Mouse (Mus musculus): ENCODE data around the gene 6030408B16Rik. TPM values are rescaled to one million over a fixed set of nuclear protein-coding genes. Genes with fewer than 3 reads are reported as not detected.

6030408B16Rik gene
- 0.07 and 0.27 TPM in 2 replicates for polyA plus RNA-seq (2016; fragmentation: Nextera tagmentation; extraction: Ambion mirVana)

DNA sequence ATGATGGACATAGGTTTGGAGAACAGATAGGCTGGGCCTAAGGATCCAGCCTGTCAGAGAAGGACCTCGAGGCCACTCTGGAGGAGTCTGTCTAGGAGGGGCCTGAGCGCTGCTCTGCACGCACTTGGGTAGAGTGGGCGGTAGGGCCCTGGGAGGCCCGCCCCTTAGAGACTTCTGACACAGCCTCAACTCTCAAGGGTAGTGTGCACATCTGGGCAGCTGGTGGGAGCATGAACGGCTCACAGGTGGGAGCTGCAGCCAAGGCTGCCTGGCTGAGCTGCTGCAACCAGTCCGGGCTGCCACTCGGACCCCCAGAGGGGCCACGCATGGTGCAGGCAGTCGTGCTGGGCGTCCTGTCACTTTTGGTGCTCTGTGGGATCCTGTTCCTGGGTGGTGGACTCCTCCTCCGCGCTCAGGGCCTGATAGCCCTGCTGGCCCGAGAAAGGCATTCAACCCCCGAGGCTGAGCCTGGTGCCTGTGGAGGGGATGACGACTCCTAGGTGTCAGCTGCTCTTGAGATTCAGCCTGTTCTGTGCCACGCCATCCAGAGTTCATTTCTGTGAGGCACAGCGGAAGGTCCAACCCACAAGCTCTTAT, at the start of gene 6030408B16Rik:
TSS of gene 6030408B16Rik (plus strand) at position 188 of the 597 bp plus-strand sequence.
- peaks cover 40% of the 10 kb centered on the region for H3K36me3 ChIP-seq (replicated peaks)
- no peak for DNase-seq (ENCODE audit: extremely low spot score, low spot score)
- WGBS, result 62% methylated on average over 18 of the region's 18 CpGs
- H3K27ac ChIP-seq, result peak within 1 kb of the TSS; percentile 12; the same call in 1 of the 2 replicates
- H3K27me3 ChIP-seq (ENCODE audit: poor library complexity, severe bottlenecking), result no peaks in the 10 kb centered on the region
- peaks cover 9% of the 10 kb centered on the region for H3K4me1 ChIP-seq
- H3K4me3 ChIP-seq, result no peak within 1 kb of the TSS
- H3K9me3 ChIP-seq, result no peaks in the 10 kb centered on the region

DNA sequence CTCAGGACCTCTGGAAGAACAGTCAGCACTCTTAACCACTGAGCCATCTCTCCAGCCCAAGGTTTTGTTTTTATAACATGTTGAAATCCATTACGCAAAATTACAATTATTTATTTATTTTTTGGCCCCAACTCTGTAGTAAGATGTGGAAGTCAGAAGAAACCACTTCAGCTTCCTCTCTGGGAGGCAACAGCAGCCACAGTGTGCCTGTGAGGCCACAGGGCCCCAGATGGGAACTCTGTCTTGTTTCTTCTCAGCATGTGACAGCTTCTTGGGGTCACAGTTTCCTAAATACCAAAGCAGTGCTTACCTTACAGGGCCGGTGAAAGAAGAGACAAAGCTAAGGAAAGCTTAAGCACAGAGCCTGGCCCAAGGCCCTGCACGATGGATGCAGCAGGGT, 49.0 kb upstream of the 6030408B16Rik start:
- H3K36me3 ChIP-seq (replicated peaks), result no peaks in the 10 kb centered on the region
- peaks cover 53% of the 10 kb centered on the region for H3K4me1 ChIP-seq
- H3K27me3 ChIP-seq (ENCODE audit: poor library complexity, severe bottlenecking), result peaks cover 20% of the 10 kb centered on the region; the same call in 1 of the 2 replicates
- no peak overlapping the region for H3K4me3 ChIP-seq
- 75% methylated on average over 3 of the region's 3 CpGs for WGBS
- no peaks in the 10 kb centered on the region for H3K9me3 ChIP-seq
- DNase-seq (ENCODE audit: extremely low spot score, low spot score), result no peak
- H3K27ac ChIP-seq, result no peak overlapping the region

DNA sequence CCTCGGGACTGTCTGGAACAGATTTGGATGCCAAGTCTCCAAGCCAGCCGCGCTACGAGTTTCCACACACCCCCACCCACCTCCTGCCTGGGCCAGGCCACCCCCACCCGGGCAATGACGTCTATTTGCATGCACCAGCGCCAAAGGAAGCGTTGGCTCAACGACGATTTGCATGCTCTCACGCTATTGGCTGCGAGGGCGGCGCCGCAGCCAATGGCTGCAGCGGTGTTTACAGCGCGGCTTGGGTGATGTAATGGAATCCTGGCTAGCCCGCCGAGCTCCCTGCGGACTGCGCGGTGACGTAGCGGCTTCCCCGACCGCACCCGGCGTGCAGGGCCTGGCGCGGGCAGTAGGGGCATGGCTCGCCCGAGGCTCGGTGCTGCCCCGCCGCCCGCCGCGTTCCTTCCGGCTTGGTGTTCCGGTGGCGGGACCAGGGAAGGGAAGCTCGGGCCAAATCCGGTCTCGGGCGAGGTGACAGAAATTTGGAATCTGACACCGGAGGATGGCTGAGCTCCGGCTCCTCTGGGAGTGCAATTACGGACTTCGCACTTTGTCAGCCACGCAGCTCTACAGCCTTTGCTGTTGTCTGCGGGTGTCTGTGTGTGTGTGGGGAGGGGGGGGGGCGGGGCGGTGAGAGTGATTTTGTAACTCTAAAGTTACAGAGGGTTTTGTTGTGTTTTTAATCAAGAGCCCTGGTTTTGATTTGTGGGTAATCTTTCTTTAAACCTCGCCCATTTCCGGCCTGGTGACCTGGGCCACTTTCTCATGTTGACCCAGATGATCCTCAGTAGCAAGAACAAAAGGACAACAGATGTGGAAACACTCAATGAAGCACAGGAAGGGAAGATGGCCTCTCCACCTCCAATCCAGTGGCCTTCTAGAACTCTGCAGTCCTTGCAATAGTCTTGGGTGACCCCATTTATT, 46.5 kb upstream of the 6030408B16Rik start:
- Histone ChIP-seq H3K9me3 (no peaks in the 10 kb centered on the region), H3K27ac (peak overlapping the region; percentile 89), H3K4me1 (peaks cover 34% of the 10 kb centered on the region), H3K27me3 (ENCODE audit: poor library complexity, severe bottlenecking) (peaks cover 17% of the 10 kb centered on the region; the same call in 1 of the 2 replicates), H3K36me3 (replicated peaks) (no peaks in the 10 kb centered on the region), H3K4me3 (peak overlapping the region; percentile 54)
- DNase-seq (ENCODE audit: extremely low spot score, low spot score), result peak; percentile 95
- WGBS, result 2% methylated on average over 56 of the region's 56 CpGs

DNA sequence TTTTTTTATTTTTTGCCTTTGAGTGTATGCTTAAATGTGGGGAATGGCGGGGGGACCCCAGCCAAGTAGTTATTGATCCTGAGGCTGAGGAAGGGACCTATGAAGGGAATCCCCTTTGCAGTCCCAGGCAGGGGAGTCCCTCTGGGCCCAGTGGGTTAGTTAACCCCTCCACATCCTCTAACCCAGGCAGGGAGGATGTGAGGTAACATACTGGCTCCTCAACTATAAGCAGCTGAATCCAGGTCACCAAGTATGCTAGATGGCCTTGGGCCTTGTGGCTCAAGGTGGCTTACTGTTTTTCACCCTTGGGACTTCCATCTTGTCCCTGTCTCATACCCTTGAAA, 45.9 kb upstream of the 6030408B16Rik start:
- no peaks in the 10 kb centered on the region for H3K9me3 ChIP-seq

DNA sequence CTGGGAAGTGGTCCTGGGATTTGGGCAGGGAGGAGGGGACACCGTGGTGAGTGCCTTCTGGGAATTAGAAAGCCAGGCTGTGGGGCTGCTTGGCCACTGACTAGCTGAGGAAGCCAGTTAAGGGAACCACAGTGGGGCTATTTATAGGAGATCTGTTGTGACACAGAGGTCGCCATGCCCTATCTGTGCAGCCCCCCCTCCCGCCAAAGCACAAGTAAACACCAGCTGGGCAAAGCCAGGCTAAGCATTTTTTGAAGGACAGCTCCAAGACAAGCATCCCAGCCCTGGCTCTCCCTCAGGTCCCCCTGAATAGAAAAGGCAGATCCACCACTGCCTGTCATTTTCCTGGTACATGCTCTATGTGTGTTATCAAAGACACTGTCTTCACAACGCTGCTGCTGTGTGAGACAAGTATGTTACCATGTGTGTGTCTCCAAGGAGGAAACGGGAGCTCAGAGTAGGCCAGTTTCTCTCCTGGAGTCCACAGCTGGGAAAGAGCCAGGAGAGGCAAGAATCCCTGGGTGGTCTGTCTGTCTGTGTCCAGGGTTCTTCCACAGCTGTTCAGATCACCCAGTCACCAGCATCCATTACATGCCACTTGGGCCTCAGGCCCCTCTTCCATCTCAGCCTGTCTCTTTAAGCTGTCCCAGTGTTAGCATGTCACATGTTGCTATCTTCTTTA, 44.8 kb upstream of the 6030408B16Rik start:
- Histone ChIP-seq H3K36me3 (replicated peaks) (no peaks in the 10 kb centered on the region), H3K27me3 (ENCODE audit: poor library complexity, severe bottlenecking) (peaks cover 18% of the 10 kb centered on the region), H3K4me3 (no peak overlapping the region), H3K9me3 (no peaks in the 10 kb centered on the region), H3K27ac (peak overlapping the region; percentile 11; the same call in 1 of the 2 replicates), H3K4me1 (peaks cover 29% of the 10 kb centered on the region)
- WGBS, result 52% methylated on average over 5 of the region's 5 CpGs
- DNase-seq (ENCODE audit: extremely low spot score, low spot score), result no peak

More for the DNA sequence above, 45.9 kb upstream of the 6030408B16Rik start:
- peak overlapping the region; percentile 89 for H3K27ac ChIP-seq
- H3K4me1 ChIP-seq, result peaks cover 33% of the 10 kb centered on the region
- no peak for DNase-seq (ENCODE audit: extremely low spot score, low spot score)
- peak overlapping the region; percentile 54; the same call in 1 of the 2 replicates for H3K4me3 ChIP-seq
- WGBS, result 76% methylated on average over 1 of the region's 1 CpGs
- H3K27me3 ChIP-seq (ENCODE audit: poor library complexity, severe bottlenecking), result peaks cover 13% of the 10 kb centered on the region
- H3K36me3 ChIP-seq (replicated peaks), result no peaks in the 10 kb centered on the region

DNA sequence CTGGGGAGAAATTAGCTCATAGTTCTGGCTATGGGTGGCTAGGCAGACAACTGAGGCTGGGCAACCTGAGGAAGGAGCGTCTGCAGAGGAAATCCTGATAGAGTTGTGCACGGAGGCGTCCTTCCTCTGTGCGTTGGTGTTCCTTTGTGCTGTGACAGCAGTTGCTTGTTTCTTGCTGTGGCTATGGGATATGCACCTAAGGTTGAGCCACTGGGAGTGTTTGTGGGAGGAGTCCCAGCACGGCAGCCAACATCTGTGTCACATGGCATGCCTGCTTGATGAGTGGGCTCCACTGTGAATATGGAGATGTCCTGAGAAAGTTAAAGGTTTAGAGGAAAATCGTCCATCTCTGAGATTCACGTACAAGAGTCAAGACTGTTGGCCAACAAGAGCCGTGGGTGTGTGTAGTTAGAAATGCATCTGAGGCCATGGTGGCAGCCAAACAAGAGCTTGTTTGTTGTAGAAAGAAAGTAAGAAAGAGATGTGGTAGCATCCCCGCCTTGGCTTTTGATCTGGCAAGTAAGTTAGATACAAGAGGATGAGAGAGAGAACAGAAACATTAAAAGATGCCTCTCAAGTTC, 42.7 kb upstream of the 6030408B16Rik start:
- WGBS, result 85% methylated on average over 9 of the region's 9 CpGs
- Histone ChIP-seq H3K27me3 (ENCODE audit: poor library complexity, severe bottlenecking) (peaks cover 32% of the 10 kb centered on the region), H3K27ac (no peak overlapping the region), H3K9me3 (no peaks in the 10 kb centered on the region), H3K4me3 (no peak overlapping the region), H3K36me3 (replicated peaks) (no peaks in the 10 kb centered on the region), H3K4me1 (peaks cover 44% of the 10 kb centered on the region)
- DNase-seq (ENCODE audit: extremely low spot score, low spot score), result no peak

DNA sequence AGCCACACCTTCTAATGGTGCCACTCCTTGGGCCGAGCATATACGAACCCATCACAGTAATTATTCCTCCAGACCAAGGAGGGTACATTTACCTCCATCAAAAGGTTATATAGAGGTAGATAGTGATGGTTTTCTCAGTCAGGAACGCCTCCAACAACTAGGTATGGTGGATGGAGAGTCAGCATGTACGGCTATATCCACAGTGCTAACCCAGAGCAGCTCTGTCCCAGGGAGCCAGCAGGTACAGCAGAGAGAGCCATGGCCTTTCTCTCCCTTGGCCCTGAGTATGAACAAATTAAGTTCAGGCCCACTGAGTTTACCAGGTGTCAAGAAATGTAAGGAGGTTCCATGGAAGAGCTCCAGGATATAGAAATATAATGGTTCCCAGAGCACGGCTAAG, 41.1 kb upstream of the 6030408B16Rik start:
- WGBS, result 90% methylated on average over 5 of the region's 5 CpGs
- Histone ChIP-seq H3K27ac (no peak overlapping the region), H3K9me3 (no peaks in the 10 kb centered on the region), H3K4me1 (peaks cover 42% of the 10 kb centered on the region), H3K36me3 (replicated peaks) (no peaks in the 10 kb centered on the region), H3K27me3 (ENCODE audit: poor library complexity, severe bottlenecking) (peaks cover 38% of the 10 kb centered on the region), H3K4me3 (no peak overlapping the region)
- no peak for DNase-seq (ENCODE audit: extremely low spot score, low spot score)

DNA sequence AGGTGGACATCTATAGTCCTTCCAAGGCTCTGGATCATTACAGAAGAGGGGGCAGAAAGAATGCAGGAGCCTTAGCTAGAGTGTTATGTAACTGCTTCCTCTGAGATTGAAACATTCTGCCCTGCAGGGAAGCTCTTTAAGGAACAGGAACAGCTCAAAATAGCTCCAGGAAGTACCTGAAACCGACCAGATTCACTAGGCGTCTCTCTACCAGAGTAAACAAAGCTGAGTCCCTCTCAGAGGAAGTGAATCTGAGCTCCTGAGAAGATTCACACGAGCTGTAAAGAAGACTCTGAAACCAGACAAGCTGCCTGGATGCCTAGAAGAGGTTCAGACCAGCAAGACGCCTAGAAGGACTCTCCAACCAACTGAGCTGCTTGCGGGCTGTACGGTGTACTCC, 40.4 kb upstream of the 6030408B16Rik start:
- Histone ChIP-seq H3K4me3 (no peak overlapping the region), H3K27ac (no peak overlapping the region), H3K27me3 (ENCODE audit: poor library complexity, severe bottlenecking) (peaks cover 39% of the 10 kb centered on the region), H3K36me3 (replicated peaks) (no peaks in the 10 kb centered on the region), H3K4me1 (peaks cover 38% of the 10 kb centered on the region), H3K9me3 (no peaks in the 10 kb centered on the region)
- 89% methylated on average over 6 of the region's 6 CpGs for WGBS
- DNase-seq (ENCODE audit: extremely low spot score, low spot score), result no peak

DNA sequence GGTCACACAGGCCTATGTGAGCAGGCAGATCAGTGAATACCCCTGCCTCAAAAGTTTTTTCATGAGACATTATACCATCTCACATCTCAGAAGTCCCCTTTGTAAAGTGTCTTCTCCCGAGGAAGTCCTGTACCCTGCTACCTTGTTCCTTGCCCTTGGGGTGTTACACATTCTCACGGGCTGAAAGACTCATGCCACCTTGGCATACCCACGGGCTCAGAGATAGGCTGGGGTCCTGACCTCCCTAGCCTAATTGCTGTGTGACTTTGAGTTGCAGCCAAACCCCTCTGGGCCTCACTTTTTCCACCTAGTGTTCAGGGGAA, 39.5 kb upstream of the 6030408B16Rik start:
- WGBS, result 44% methylated on average over 3 of the region's 3 CpGs
- H3K27ac ChIP-seq, result peak overlapping the region; percentile 90
- peaks cover 34% of the 10 kb centered on the region for H3K27me3 ChIP-seq (ENCODE audit: poor library complexity, severe bottlenecking)
- H3K36me3 ChIP-seq (replicated peaks), result 0 out of 2 replicates have a peak, but pooled peaks cover 4% of the 10 kb centered on the region
- H3K9me3 ChIP-seq, result no peaks in the 10 kb centered on the region
- peak overlapping the region; percentile 69 for H3K4me3 ChIP-seq
- no peak for DNase-seq (ENCODE audit: extremely low spot score, low spot score)
- H3K4me1 ChIP-seq, result peaks cover 30% of the 10 kb centered on the region

DNA sequence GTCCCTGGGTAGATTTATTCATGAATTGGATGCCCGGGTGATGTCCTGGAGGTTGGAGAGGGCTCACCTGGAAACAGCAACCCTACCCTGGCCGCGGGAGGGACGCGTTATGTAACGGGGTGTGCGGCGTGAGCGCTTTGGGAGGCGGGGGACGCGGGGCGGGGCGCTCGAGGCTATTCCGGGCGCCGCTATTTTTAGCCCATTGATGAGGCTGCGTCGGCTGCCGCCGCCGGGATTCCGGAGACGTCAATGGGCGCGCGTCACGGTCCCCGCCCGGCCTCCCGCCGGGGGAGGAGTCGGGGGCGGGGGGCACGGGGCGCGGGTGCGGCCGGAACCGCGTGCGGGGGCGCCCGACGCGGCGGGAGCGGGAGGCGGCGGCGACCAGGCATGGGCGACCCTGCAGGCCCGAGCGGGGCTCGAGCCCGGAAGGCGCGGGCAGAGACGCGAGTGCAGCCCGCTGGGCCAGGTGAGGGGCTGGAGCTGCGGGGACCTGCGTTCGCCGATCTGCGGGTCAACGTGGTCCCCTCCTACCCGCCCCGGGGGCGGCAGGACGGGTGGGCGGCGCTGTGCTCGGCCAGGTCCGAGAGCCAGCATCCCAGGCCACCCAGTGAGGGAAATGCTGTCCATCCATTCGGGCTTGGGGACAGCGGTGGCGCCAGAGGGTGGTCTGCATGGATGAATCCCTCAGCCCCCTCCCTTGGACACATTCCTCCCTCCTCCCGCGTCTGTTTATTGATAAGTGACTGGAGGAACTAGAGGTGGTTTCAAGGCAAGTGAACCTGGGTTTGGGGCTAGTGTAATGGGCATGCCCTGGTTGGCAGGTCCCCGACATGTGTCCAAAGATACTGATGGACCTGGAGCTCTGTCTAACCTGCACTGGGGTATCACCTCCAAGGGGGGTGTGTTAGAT, 38.9 kb upstream of the 6030408B16Rik start, which contains the start of gene Nr4a1:
TSS of gene Nr4a1 (plus strand) at position 384 of the 910 bp plus-strand sequence.
- peak within 1 kb of the TSS; percentile 90 for H3K27ac ChIP-seq
- 1% methylated on average over 82 of the region's 82 CpGs for WGBS
- peaks cover 30% of the 10 kb centered on the region for H3K4me1 ChIP-seq
- peak; percentile 58 for DNase-seq (ENCODE audit: extremely low spot score, low spot score)
- H3K27me3 ChIP-seq (ENCODE audit: poor library complexity, severe bottlenecking), result peaks cover 34% of the 10 kb centered on the region
- H3K4me3 ChIP-seq, result peak within 1 kb of the TSS; percentile 69
- H3K36me3 ChIP-seq (replicated peaks), result 0 out of 2 replicates have a peak, but pooled peaks cover 4% of the 10 kb centered on the region
- no peaks in the 10 kb centered on the region for H3K9me3 ChIP-seq

DNA sequence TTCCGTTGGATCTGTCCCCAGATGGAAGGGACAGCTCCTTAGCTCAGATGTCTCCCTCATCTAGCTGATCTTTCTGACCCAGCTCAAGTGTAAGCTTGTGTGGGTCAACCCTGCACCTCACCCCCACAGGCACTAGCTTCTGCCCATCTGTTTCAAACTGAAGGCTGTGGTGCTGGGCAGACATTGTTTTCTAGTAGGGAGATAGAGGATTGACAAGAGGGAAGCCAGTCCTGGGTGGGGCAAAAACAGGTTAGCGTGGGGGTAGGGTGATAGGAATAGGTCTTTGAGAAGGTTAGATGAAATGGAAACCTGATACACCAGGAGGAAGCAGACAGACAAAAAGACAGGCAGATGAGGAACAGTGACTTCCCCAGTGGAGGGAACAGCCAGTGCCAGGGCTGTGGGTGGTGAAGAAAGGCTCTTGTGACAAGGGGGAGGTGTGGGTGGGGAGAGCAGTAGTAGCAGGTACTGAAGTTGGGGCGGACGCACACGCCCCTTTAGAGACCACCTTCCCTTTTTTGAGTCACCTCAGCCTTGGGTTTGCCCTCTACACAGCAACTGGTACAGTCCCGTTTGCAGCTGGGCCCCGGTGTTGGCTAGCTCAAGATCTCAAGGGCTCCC, 37.1 kb upstream of the 6030408B16Rik start:
- Histone ChIP-seq H3K27ac (no peak overlapping the region), H3K36me3 (replicated peaks) (0 out of 2 replicates have a peak, but pooled peaks cover 4% of the 10 kb centered on the region), H3K27me3 (ENCODE audit: poor library complexity, severe bottlenecking) (peaks cover 34% of the 10 kb centered on the region), H3K4me1 (peaks cover 41% of the 10 kb centered on the region), H3K4me3 (no peak overlapping the region), H3K9me3 (no peaks in the 10 kb centered on the region)
- WGBS, result 89% methylated on average over 7 of the region's 7 CpGs
- no peak for DNase-seq (ENCODE audit: extremely low spot score, low spot score)

Measured in forebrain, embryonic 10.5 days (tissue).